Mouse (Mus musculus) G1E (cell line): ENCODE results near the gene Gfpt2. TPM values are rescaled to one million over a fixed set of nuclear protein-coding genes. Genes with fewer than 3 reads are reported as not detected.

Experiments
- ATAC-seq: 2 replicates; pipeline ENCODE4 v1.8.0; 2016; ENCODE audit warnings: mild to moderate bottlenecking; ENCODE audit not compliant: insufficient number of reproducible peaks, poor library complexity, low FRiP score, severe bottlenecking; ENCODE audit errors: extremely low read depth
- DNase-seq: peaks from one replicate; pipeline ENCODE4 v3.0.0; 2012; ENCODE audit warnings: low spot score
- H3K27me3 ChIP-seq: 2 replicates; pipeline ENCODE4 v1.6.1; 2012; ENCODE audit warnings: mild to moderate bottlenecking, low read length, inconsistent platforms; ENCODE audit not compliant: insufficient read depth
- H3K36me3 ChIP-seq: replicated peaks from 2 replicates; pipeline ENCODE3; 2012; ENCODE audit warnings: mild to moderate bottlenecking, inconsistent platforms
- H3K4me1 ChIP-seq: 2 replicates; pipeline ENCODE4 v1.6.1; 2012; ENCODE audit warnings: low read depth, low read length, inconsistent platforms, mixed read lengths; ENCODE audit not compliant: insufficient read depth
- H3K4me3 ChIP-seq: 2 replicates; pipeline ENCODE4 v1.5.1; 2012; ENCODE audit warnings: low read depth, mild to moderate bottlenecking, inconsistent platforms, low read length, moderate library complexity, mixed read lengths
- H3K9me3 ChIP-seq: replicated peaks from 2 replicates; pipeline ENCODE4 v1.6.1; 2012; ENCODE audit warnings: inconsistent platforms
- CTCF ChIP-seq: IDR thresholded peaks from 2 replicates; pipeline ENCODE4 v1.5.1; 2012; ENCODE audit warnings: low read depth, low read length, inconsistent platforms, mixed read lengths
- GATA1 ChIP-seq: IDR thresholded peaks from 2 replicates; pipeline ENCODE4 v1.6.1; 2012; ENCODE audit warnings: borderline replicate concordance, low read length, inconsistent platforms, mixed read lengths
- GATA2 ChIP-seq: IDR thresholded peaks from 2 replicates; pipeline ENCODE4 v1.6.1; 2012; ENCODE audit warnings: low read depth, low read length, inconsistent platforms, borderline replicate concordance
- POLR2AphosphoS5 ChIP-seq: IDR thresholded peaks from 2 replicates; pipeline ENCODE4 v1.6.1; 2012; ENCODE audit warnings: low read depth, low read length, inconsistent platforms; ENCODE audit not compliant: insufficient replicate concordance
- TAL1 ChIP-seq: conservative IDR thresholded peaks from 2 replicates; pipeline ENCODE4 v1.6.1; 2012; ENCODE audit warnings: low read depth, low read length, inconsistent platforms, mixed read lengths
- polyA plus RNA-seq: library from polyadenylated mRNA; stranded (reverse); fragments of >175 nt; gene quantifications from 2 replicates; pipeline ENCODE4 v1.2.3, GENCODE M21; 2012
- total RNA-seq, 2 experiments: library from RNA; stranded (forward) in 1 of 2; stranded (reverse) in 1 of 2; fragments of 200-1000 nt in 1 of 2; fragments of >200 nt in 1 of 2; fragmentation: Nextera tagmentation in 1 of 2; gene quantifications; 2 replicates each; pipeline ENCODE4 v1.2.3; 2014 to 2017

Gene Gfpt2
- total and polyA plus RNA-seq, 3 experiments: 0.22 TPM; not detected in 2

- DNase-seq (no peak), ATAC-seq (no peak)
- Histone ChIP-seq H3K27me3 (peaks cover 37% of the 10 kb centered on the region), H3K9me3 (no peaks in the 10 kb centered on the region), H3K4me3 (no peak overlapping the region), H3K36me3 (no peaks in the 10 kb centered on the region), H3K4me1 (no peaks in the 10 kb centered on the region)
- no peak for TF ChIP-seq GATA1
- no peak for TF ChIP-seq GATA2
- TF ChIP-seq POLR2AphosphoS5: no peak
- TF ChIP-seq CTCF: no peak
- TF ChIP-seq TAL1: no peak
Observed at GRCm38 (mm10) chr11:49834248-49834647, 40.3 kb downstream of the Gfpt2 start.

GRCm38 (mm10) chr11:49835257-49835956 is 41.4 kb downstream of the Gfpt2 start:
- Histone ChIP-seq H3K4me3 (no peak overlapping the region), H3K9me3 (no peaks in the 10 kb centered on the region), H3K36me3 (no peaks in the 10 kb centered on the region), H3K4me1 (no peaks in the 10 kb centered on the region), H3K27me3 (peaks cover 30% of the 10 kb centered on the region)
- no peak for ATAC-seq
- no peak for DNase-seq
- no peak for TF ChIP-seq GATA1
- TF ChIP-seq GATA2: no peak
- TF ChIP-seq TAL1: no peak
- TF ChIP-seq POLR2AphosphoS5: no peak
- TF ChIP-seq CTCF: no peak

GRCm38 (mm10) chr11:49837717-49838407 is 43.9 kb downstream of the Gfpt2 start:
- TF ChIP-seq GATA2: no peak
- no peak for TF ChIP-seq TAL1
- no peak for TF ChIP-seq GATA1
- TF ChIP-seq CTCF: no peak
- TF ChIP-seq POLR2AphosphoS5: no peak
- Histone ChIP-seq H3K27me3 (peaks cover 14% of the 10 kb centered on the region), H3K4me3 (no peak overlapping the region), H3K36me3 (no peaks in the 10 kb centered on the region), H3K9me3 (no peaks in the 10 kb centered on the region), H3K4me1 (peaks cover 12% of the 10 kb centered on the region)
- DNase-seq (no peak), ATAC-seq (no peak)

GRCm38 (mm10) chr11:49840666-49841065 is 46.7 kb downstream of the Gfpt2 start:
- Histone ChIP-seq H3K9me3 (no peaks in the 10 kb centered on the region), H3K4me1 (peaks cover 25% of the 10 kb centered on the region), H3K36me3 (no peaks in the 10 kb centered on the region), H3K4me3 (no peak overlapping the region), H3K27me3 (peaks cover 3% of the 10 kb centered on the region; the same call in 1 of the 2 replicates)
- DNase-seq (no peak), ATAC-seq (no peak)
- TF ChIP-seq GATA1: no peak
- no peak for TF ChIP-seq POLR2AphosphoS5
- no peak for TF ChIP-seq CTCF
- no peak for TF ChIP-seq TAL1
- TF ChIP-seq GATA2: no peak

- TF ChIP-seq CTCF: no peak
- no peak for TF ChIP-seq GATA2
- no peak for TF ChIP-seq POLR2AphosphoS5
- no peak for TF ChIP-seq GATA1
- no peak for TF ChIP-seq TAL1
- peaks cover 33% of the 10 kb centered on the region for H3K4me1 ChIP-seq
- no peak for ATAC-seq
Observed at GRCm38 (mm10) chr11:49841886-49842285, 47.9 kb downstream of the Gfpt2 start.

GRCm38 (mm10) chr11:49842718-49843117 is 48.7 kb downstream of the Gfpt2 start:
- ATAC-seq (no peak), DNase-seq (no peak)
- Histone ChIP-seq H3K4me3 (no peak overlapping the region), H3K4me1 (peaks cover 41% of the 10 kb centered on the region), H3K9me3 (no peaks in the 10 kb centered on the region), H3K36me3 (no peaks in the 10 kb centered on the region), H3K27me3 (peaks cover 3% of the 10 kb centered on the region; the same call in 1 of the 2 replicates)
- no peak for TF ChIP-seq POLR2AphosphoS5
- TF ChIP-seq GATA1: no peak
- no peak for TF ChIP-seq TAL1
- TF ChIP-seq CTCF: no peak
- no peak for TF ChIP-seq GATA2

More at GRCm38 (mm10) chr11:49841886-49842285, 47.9 kb downstream of the Gfpt2 start:
- no peaks in the 10 kb centered on the region for H3K9me3 ChIP-seq
- H3K27me3 ChIP-seq: peaks cover 3% of the 10 kb centered on the region; the same call in 1 of the 2 replicates
- no peaks in the 10 kb centered on the region for H3K36me3 ChIP-seq
- DNase-seq: no peak
- H3K4me3 ChIP-seq: no peak overlapping the region
